8 mouse cellular contexts compared by ENCODE assay signal in genomic region chr6:108782526-108783183, GRCm38 (mm10). TPM values are rescaled to one million over a fixed set of nuclear protein-coding genes. Genes with fewer than 3 reads are reported as not detected.
DNase-seq lines count a peak whose midpoint lies in the region; ATAC-seq and TF ChIP-seq lines count a peak whose summit lies in the region.

TSS of gene Arl8b (plus strand) at chr6:108783099.

- intact Hi-C loops in heart, postnatal 25 days (cut with DNase I) = loop anchor here (2.0 kb wide), 1 partner anchor 46 kb away; the partner anchor contains the start of gene Edem1

- H3K9ac ChIP-seq in forebrain, embryonic 15.5 days (replicated peaks) = peak within 1 kb of the TSS; percentile 98

- peak within 1 kb of the TSS; percentile 98 for H3K4me3 ChIP-seq in forebrain, embryonic 15.5 days
- peak within 1 kb of the TSS; percentile 97 for H3K4me3 ChIP-seq in lung, adult 2 months (replicated peaks; ENCODE audit: extremely low read depth, low read depth, low read length)

- H3K27ac ChIP-seq in forebrain, embryonic 15.5 days (replicated peaks) = peak within 1 kb of the TSS; percentile 82

- peak within 1 kb of the TSS; percentile 74 for H3K4me2 ChIP-seq in forebrain, embryonic 15.5 days (replicated peaks)

- H3K4me1 ChIP-seq in forebrain, embryonic 15.5 days = peaks cover 25% of the 10 kb centered on the region
- H3K4me1 ChIP-seq in lung, adult 2 months (ENCODE audit: control insufficient read depth, insufficient read depth, low read length) = peaks cover 15% of the 10 kb centered on the region

- peak; percentile 92 for TF ChIP-seq CTCF in lung, adult 2 months (IDR thresholded peaks at IDR 0.05; ENCODE audit: insufficient read depth, low read length)

- no peaks in the 10 kb centered on the region for H3K36me3 ChIP-seq in forebrain, embryonic 15.5 days

- TF ChIP-seq POLR2A in lung, adult 2 months (IDR thresholded peaks at IDR 0.05; ENCODE audit: borderline replicate concordance, extremely low read depth, low read depth, low read length) = peak; percentile 70

- H3K27me3 ChIP-seq in forebrain, embryonic 15.5 days = no peaks in the 10 kb centered on the region

- H3K9me3 ChIP-seq in forebrain, embryonic 15.5 days = no peaks in the 10 kb centered on the region

- ATAC-seq in forebrain, embryonic 15.5 days (replicated peaks) = peak; percentile 96
- peak; percentile 84 for ATAC-seq in neutrophil, adult 5-6 weeks (ENCODE audit: extremely low read depth, insufficient number of reproducible peaks, low FRiP score, poor library complexity, severe bottlenecking)

- WGBS in forebrain, embryonic 15.5 days = 11% methylated on average over 36 of the region's 36 CpGs
- 10% methylated on average over 36 of the region's 36 CpGs for WGBS in lung, adult 2 months

- DNase-seq in ES-CJ7 (ENCODE audit: low read depth, low spot score) = peak; percentile 96
- DNase-seq in cerebellum, adult 11 months = peak; percentile 96
- peak; percentile 87 for DNase-seq in heart, postnatal 25 days (ENCODE audit: low spot score)
- peak; percentile 92 to 97 for DNase-seq in layer of hippocampus, adult 18-20 months (ENCODE audit: low spot score in 2 of 2)
- DNase-seq in lung, adult 2 months = peak; percentile 96
- DNase-seq in thymus, adult 18-20 months = peak; percentile 88

RNA-seq across cellular contexts. Expression of gene Arl8b, which starts in this region (rescaled TPM):
- 89.6 and 99.7 TPM in 2 replicates for polyA plus RNA-seq in forebrain, embryonic 15.5 days (2015; fragmentation: Nextera tagmentation; extraction: Ambion mirVana)
- 10 to 100 TPM; 86.9 to 92.9 TPM for total RNA-seq in heart, postnatal 25 days (2021)
- 100 to 1,000 TPM; 214 to 233 TPM for total RNA-seq in layer of hippocampus, adult 18-20 months (2021)
- polyA plus RNA-seq in lung, adult 2 months (2012; rRNA removed) = 14.5 and 19.4 TPM in 2 replicates
- 28.7 and 36.4 TPM in 2 replicates for total RNA-seq in neutrophil, adult 5-6 weeks (2017)

Comparison
In these comparisons a context has a peak if more than half of its experiments do, and no peak if none do; other contexts are left out.
1. Peak in every context shown above with its lines: DNase-seq, ATAC-seq, H3K4me3 ChIP-seq and H3K27ac ChIP-seq.